Mouse (Mus musculus) right cerebral cortex, postnatal 25 days (tissue): ENCODE data around the gene Tbcc.

Experiments used
- DNase-seq: peaks from one replicate; pipeline ENCODE4 v3.0.0; 2022

Tbcc gene

DNA sequence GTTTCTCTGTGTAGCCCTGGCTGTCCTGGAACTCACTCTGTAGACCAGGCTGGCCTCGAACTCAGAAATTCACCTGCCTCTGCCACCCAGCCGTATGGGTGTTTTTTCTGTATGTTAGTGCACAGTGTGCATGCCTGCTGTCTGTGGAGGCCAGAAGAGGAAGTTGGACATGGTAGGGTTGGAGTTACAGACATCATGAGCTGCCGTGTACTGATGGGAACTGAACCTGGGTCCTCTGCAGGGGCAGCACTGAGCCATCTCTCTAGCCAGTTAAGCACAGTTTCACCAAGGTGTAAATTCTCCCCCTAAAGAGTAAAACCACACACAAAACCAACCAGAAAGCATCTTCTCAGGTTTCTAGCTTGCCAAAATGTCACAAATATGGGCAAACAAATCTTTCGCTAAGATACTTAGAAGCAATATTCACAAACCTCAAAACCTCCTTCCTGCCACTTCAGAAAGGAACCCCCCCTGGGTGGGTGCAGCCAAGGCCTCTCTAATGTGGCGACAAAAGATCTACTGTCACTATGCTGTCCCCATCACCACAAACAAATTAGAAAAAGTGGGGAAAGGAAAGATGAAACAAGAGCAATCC, 20.2 kb upstream of the Tbcc start:
- no peak for DNase-seq

GRCm38 (mm10) chr17:46870913-46871312, 19.6 kb upstream of the Tbcc start:
- DNase-seq: no peak

GRCm38 (mm10) chr17:46872806-46873205, 17.7 kb upstream of the Tbcc start:
- no peak for DNase-seq

GRCm38 (mm10) chr17:46874133-46874532, 16.4 kb upstream of the Tbcc start:
- peak; percentile 43 for DNase-seq

GRCm38 (mm10) chr17:46875626-46876025, 14.9 kb upstream of the Tbcc start:
- DNase-seq: no peak

- no peak for DNase-seq
Measured at GRCm38 (mm10) chr17:46876371-46876950, 14.0 kb upstream of the Tbcc start.

GRCm38 (mm10) chr17:46877061-46877460, 13.4 kb upstream of the Tbcc start:
- no peak for DNase-seq

DNA sequence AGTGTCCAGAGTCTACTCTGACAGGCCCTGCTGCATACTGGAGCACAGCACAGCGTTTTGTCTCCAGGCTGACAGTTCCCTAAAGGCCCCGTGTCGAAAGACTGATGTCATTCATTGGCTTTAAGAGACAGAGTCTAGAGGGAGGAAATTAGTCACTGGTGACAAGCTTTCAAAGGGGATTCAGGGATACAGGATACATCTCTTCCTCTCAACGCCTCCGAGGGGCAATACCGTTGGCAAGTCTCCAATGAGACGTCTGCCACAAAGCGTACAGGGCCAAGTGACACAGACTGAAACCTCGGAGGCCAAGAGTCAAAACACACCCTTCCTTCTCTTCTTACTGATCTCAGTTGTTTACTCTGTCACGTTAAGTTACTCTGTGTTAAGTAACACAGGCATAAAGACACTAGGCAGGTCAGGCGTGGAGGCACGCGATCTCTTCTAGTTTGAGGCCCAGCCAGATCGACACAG, 10.6 kb upstream of the Tbcc start:
- DNase-seq: no peak

- no peak for DNase-seq
Measured at GRCm38 (mm10) chr17:46880322-46880721, 10.2 kb upstream of the Tbcc start.

DNA sequence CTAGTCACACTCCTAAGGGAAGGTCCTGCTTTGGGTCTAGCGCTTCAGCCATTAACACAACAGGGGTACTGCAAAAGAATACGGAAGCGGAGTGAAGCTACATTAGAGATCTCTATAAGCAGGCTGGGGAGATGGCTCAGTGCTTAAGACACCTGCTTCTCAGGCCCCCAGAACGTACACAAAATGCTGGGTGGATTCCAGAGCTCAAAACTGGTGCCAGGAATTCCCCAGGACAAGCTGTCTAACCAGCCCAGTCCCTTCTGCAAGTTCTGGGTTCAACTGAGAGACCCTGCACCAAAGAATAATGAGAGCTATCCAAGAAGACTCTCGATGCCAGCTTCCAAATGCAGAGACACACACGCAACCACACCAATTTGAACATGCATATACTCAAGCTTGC, 8.8 kb upstream of the Tbcc start:
- DNase-seq: no peak

- no peak for DNase-seq
Measured at GRCm38 (mm10) chr17:46883107-46883506, 7.4 kb upstream of the Tbcc start.

- DNase-seq: no peak
Measured at GRCm38 (mm10) chr17:46884766-46885165, 5.7 kb upstream of the Tbcc start.

DNA sequence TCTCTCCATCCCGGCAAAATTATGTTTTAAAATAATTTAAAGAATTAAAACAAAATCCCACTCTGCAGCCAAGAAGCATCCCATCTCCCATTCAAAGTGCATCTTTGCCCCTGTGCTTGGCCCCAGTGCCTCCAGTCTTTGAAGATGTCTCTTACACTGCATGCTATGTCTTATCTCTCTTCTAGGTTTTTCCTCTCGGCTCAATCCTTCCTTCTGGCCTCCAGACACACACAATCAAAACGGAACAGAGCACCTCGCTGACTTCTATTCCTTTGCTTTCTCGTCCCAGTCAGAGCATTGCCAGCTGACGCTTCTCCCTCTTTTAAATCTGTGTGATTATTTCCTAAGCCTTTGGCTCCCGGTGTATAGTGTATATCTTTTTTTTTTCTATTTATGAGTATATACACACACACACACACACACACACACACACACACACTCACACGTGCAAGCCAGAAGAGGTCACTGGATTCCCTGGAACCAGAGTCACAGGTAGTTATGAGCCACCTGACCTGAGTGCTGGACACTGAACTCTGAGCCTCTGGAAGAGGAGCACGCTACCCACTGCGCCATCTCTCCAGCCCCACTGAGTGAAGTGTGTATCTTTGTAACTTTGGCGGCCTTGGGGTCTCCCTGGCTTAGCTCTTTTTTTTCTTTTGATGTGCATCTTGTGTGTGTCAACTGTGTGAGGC, 5.1 kb upstream of the Tbcc start:
- DNase-seq: no peak

- DNase-seq: no peak
Measured at GRCm38 (mm10) chr17:46885910-46886643, 4.4 kb upstream of the Tbcc start.

- DNase-seq: peak; percentile 35
Measured at GRCm38 (mm10) chr17:46888511-46889212, 1.8 kb upstream of the Tbcc start.

DNA sequence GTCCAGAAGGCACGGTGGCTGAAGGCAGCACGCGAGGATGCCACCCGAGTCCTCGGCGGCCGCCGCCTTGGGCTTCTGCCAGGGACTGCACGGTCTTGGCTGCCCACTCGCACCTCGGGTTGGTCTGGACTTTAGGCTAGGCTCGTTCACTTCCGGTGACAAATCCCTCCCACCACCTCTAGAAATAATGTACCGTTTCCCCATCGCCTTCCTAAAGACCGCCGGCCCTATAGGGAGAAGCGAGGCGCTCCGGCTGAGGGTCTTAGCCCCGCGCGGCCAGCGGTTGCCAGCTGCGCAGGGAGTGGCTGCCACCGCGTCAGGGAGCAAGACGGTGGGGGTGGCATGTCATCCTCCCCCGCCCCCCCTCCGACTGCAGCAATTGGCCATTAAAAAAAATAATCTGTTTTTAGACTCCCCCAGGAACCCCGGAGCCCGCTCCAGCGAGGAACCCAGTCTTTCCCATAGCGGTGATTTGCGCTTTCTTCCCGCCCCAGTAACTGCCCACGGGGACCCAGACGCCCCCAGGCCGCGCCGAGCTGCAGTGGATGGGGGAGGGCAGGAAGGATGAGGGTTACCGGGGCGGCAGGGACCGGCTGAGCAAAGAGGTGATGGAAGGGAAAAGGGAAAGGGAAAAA, 917 bp upstream of the Tbcc start:
- DNase-seq: peak; percentile 81

DNA sequence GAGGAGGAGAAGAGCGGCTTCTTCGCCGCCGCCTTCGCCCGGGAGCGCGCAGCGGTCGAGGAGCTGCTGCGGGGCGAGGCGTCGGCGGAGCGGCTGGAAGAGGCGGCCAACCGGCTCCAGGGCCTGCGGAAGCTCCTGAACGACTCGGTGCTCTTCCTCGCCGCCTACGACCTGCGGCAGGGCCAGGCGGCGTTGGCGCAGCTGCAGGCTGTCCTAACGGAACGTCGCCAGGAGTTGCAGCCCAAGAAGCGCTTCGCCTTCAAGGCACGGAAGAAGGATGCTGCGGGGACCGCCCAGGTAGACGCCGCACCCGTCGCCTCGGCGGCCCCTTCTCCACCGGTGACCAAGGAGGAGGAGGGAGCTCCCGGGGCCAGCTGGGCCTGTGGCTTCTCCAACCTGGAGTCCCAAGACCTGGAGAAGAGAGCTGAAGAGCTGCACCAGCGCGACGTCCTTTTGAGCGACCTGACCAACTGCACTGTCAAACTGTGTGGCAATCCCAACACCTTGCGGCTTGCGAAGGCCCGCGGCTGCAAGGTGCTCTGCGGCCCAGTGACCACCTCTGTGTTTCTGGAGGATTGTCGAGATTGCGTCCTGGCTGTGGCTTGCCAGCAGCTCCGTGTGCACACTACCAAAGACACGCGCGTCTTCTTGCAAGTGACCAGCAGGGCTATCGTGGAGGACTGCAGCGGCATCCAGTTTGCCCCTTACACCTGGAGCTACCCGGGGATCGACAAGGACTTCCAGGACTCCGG, 535 bp downstream of the Tbcc start:
- DNase-seq: no peak

DNA sequence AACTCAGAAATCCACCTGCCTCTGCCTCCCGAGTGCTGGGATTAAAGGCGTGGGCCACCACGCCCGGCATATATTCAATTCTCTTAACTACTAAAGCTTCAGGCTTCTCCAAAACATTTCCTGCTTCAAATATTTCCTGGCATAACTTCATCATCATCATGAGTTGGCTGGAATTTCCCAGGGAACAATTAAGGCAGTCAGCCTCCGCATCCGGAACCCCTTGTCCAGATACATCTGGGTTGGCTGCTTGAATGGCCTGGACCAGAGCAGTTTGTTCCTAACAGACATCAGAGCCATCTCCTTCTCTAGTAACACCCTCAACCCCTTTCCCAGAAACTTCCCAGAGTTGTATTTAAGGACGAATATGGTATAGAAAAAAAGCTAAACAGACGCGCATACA, 4.9 kb downstream of the Tbcc start:
- DNase-seq: no peak

GRCm38 (mm10) chr17:46897221-46897950, 6.9 kb downstream of the Tbcc start:
- DNase-seq: no peak

DNA sequence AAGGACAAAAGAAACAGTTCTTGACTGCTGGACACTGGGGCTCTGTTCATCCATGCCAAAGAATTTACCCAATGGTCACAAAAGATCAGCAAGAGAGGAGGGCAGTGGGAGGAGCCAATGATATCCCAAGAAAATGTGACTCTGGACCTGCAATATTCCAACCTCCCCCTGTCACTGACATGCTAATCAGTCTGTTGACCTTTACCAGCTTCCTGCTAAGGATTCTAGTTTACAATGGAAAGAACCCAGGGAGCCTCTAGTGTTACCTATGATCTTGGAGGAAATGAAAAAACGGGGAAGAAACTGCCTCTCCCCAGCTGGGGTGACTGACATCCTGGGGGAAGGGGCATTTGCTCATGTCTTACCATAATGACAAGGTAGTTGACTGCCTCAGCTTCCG, 10.5 kb downstream of the Tbcc start:
- DNase-seq: no peak

GRCm38 (mm10) chr17:46903876-46904490, 13.5 kb downstream of the Tbcc start:
- peak; percentile 63 for DNase-seq
